Mouse (Mus musculus) embryonic facial prominence, embryonic 13.5 days (tissue): Measurements from ENCODE around the gene Rasa1. TPM values are rescaled to one million over a fixed set of nuclear protein-coding genes. Genes with fewer than 3 reads are reported as not detected.

Experiments
- ATAC-seq: fragments of 200-750 bp; cut with Nextera tagmentation; 2 replicates; pipeline ENCODE4 v1.8.0; 2017; ENCODE audit warnings: low read depth; ENCODE audit not compliant: insufficient number of reproducible peaks, insufficient read depth, low FRiP score, low TSS enrichment
- H3K27ac ChIP-seq: fragments of 300-500 bp; sonication (generic); 2 replicates; pipeline ENCODE4 v1.5.1; 2015; ENCODE audit warnings: moderate library complexity, mild to moderate bottlenecking, inconsistent platforms
- H3K27me3 ChIP-seq: fragments of 300-500 bp; sonication (generic); 2 replicates; pipeline ENCODE4 v1.6.1; 2015; ENCODE audit warnings: mild to moderate bottlenecking, inconsistent platforms
- H3K36me3 ChIP-seq: fragments of 300-500 bp; sonication (generic); 2 replicates; pipeline ENCODE4 v1.6.1; 2015; ENCODE audit warnings: mild to moderate bottlenecking, inconsistent platforms
- H3K4me1 ChIP-seq: fragments of 300-500 bp; sonication (generic); 2 replicates; pipeline ENCODE4 v1.6.1; 2015; ENCODE audit warnings: inconsistent platforms
- H3K4me2 ChIP-seq: fragments of 300-500 bp; sonication (generic); 2 replicates; pipeline ENCODE4 v1.6.1; 2015; ENCODE audit warnings: moderate library complexity, mild to moderate bottlenecking, inconsistent platforms
- H3K4me3 ChIP-seq: fragments of 300-500 bp; sonication (generic); 2 replicates; pipeline ENCODE4 v1.5.1; 2015; ENCODE audit warnings: mild to moderate bottlenecking, inconsistent platforms
- H3K9ac ChIP-seq: fragments of 300-500 bp; sonication (generic); 2 replicates; pipeline ENCODE4 v1.6.1; 2015; ENCODE audit warnings: mild to moderate bottlenecking, inconsistent platforms
- H3K9me3 ChIP-seq: fragments of 300-500 bp; sonication (generic); 2 replicates; pipeline ENCODE4 v1.6.1; 2016; ENCODE audit warnings: inconsistent platforms
- WGBS: fragments of 180-500 bp; shearing (Covaris S2); methylation state at CpG from one replicate; pipeline ENCODE4 v1.1.7; 2015; ENCODE audit warnings: mixed read lengths; 5-methylcytosine and 5-hydroxymethylcytosine counted together
- polyA plus RNA-seq: library from polyadenylated mRNA; unstranded; fragments of >200 nt; fragmentation: Nextera tagmentation; extraction: Ambion mirVana; gene quantifications from 2 replicates; pipeline ENCODE4 v1.2.1, GENCODE M21; 2015

Rasa1 gene
- polyA plus RNA-seq, 1 experiment from 2014 or later = 53.2 TPM

GRCm38 (mm10) chr13:85238760-85239159 is 50.2 kb downstream of the Rasa1 start:
- no peak for ATAC-seq
- H3K4me3 ChIP-seq = no peak overlapping the region
- H3K27me3 ChIP-seq = no peaks in the 10 kb centered on the region
- no peak overlapping the region for H3K4me2 ChIP-seq
- peaks cover 33% of the 10 kb centered on the region for H3K36me3 ChIP-seq
- H3K9me3 ChIP-seq = no peaks in the 10 kb centered on the region
- 85% methylated on average over 7 of the region's 7 CpGs for WGBS
- H3K4me1 ChIP-seq = no peaks in the 10 kb centered on the region
- H3K9ac ChIP-seq = no peak overlapping the region
- H3K27ac ChIP-seq = no peak overlapping the region

- H3K9me3 ChIP-seq = no peaks in the 10 kb centered on the region
- no peaks in the 10 kb centered on the region for H3K4me1 ChIP-seq
- H3K9ac ChIP-seq = no peak overlapping the region
- ATAC-seq = no peak
- WGBS = 73% methylated on average over 4 of the region's 4 CpGs
- H3K36me3 ChIP-seq = peaks cover 35% of the 10 kb centered on the region
- no peak overlapping the region for H3K4me3 ChIP-seq
- no peak overlapping the region for H3K27ac ChIP-seq
- no peak overlapping the region for H3K4me2 ChIP-seq
- no peaks in the 10 kb centered on the region for H3K27me3 ChIP-seq
Measured at GRCm38 (mm10) chr13:85218656-85219055, 70.3 kb downstream of the Rasa1 start.

DNA sequence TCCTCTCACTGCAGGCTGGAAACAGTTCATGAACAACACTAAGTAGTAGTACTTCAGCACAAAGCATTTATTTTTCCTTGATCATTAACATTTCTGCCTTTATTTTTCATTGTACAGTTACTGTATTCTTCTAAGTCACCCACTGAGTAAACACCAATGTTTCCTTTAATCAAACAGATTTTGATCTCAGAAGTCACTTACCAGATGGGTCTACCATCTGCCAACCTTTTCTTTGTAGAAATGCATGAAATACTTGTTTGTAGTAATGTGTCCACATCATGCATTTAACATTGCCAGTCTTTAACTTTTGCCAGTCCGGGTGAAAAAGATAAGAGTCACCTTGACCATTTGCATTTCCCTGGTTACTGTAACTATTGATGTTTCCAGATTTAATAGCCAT is 78.6 kb downstream of the Rasa1 start:
- no peak overlapping the region for H3K27ac ChIP-seq
- H3K36me3 ChIP-seq = peaks cover 27% of the 10 kb centered on the region
- ATAC-seq = no peak
- H3K9ac ChIP-seq = no peak overlapping the region
- H3K4me3 ChIP-seq = no peak overlapping the region
- H3K4me2 ChIP-seq = no peak overlapping the region
- WGBS = 74% methylated on average over 1 of the region's 1 CpGs
- H3K9me3 ChIP-seq = no peaks in the 10 kb centered on the region
- no peaks in the 10 kb centered on the region for H3K4me1 ChIP-seq
- H3K27me3 ChIP-seq = no peaks in the 10 kb centered on the region

DNA sequence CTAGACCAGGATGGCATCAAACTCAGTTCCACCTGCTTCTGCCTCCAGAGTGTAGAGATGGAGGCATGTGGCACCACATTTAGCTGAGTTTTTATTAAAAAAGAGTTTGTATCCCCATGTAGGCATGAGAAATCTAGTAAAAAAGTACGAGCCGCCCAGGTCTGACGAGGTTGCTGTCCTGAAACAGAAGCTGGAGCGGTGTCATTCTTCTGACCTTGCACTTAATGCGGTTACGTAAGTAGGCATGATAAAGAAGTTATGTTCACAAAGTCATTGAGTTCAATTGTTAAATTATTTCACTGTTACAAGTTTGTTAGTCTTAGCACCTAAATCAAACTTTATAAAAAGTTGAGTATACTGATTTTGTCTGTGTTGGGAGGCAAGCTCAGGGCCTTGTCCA is 80.3 kb downstream of the Rasa1 start:
- Histone ChIP-seq H3K4me2 (no peak overlapping the region), H3K4me3 (no peak overlapping the region), H3K9ac (no peak overlapping the region), H3K4me1 (no peaks in the 10 kb centered on the region), H3K27me3 (no peaks in the 10 kb centered on the region), H3K9me3 (no peaks in the 10 kb centered on the region), H3K27ac (no peak overlapping the region), H3K36me3 (peaks cover 35% of the 10 kb centered on the region)
- ATAC-seq = no peak
- WGBS = 96% methylated on average over 6 of the region's 6 CpGs

GRCm38 (mm10) chr13:85207493-85207892 is 81.4 kb downstream of the Rasa1 start:
- Histone ChIP-seq H3K4me1 (no peaks in the 10 kb centered on the region), H3K9ac (no peak overlapping the region), H3K9me3 (no peaks in the 10 kb centered on the region), H3K36me3 (peaks cover 36% of the 10 kb centered on the region), H3K27me3 (no peaks in the 10 kb centered on the region), H3K4me3 (no peak overlapping the region), H3K27ac (no peak overlapping the region), H3K4me2 (no peak overlapping the region)
- 68% methylated on average over 2 of the region's 2 CpGs for WGBS
- ATAC-seq = no peak

- no peak overlapping the region for H3K9ac ChIP-seq
- H3K4me2 ChIP-seq = no peak overlapping the region
- H3K27ac ChIP-seq = no peak overlapping the region
- H3K4me3 ChIP-seq = no peak overlapping the region
- peaks cover 8% of the 10 kb centered on the region for H3K4me1 ChIP-seq
- H3K27me3 ChIP-seq = no peaks in the 10 kb centered on the region
- WGBS = 97% methylated on average over 2 of the region's 2 CpGs
- ATAC-seq = no peak
- H3K36me3 ChIP-seq = peaks cover 28% of the 10 kb centered on the region
- H3K9me3 ChIP-seq = no peaks in the 10 kb centered on the region
Measured at GRCm38 (mm10) chr13:85191253-85191652, 97.7 kb downstream of the Rasa1 start.

DNA sequence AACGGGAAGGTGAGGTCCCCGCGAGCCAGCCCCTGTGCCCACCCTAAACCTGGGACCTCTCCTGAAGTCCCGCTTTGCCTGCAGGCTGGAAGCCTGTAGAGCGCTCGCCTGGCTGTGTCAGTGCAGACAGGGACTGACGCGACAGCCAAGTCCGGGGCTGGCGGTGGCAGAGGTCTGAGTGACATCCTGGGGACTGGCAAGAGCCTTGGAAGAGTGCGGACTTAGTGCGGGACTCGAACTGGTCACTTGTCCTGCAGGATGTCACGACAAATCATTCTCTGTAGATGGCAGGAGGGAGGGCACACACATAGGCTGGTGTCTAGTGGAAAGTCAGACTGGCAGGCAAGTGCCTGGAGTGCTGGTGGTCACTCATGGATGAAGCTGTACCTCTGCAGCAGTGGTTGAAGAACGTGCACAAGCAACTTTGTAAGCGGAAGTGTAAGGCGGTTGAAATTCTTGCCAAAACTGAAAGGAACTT is 99.2 kb downstream of the Rasa1 start:
- 1% methylated on average over 17 of the region's 17 CpGs for WGBS
- H3K27me3 ChIP-seq = no peaks in the 10 kb centered on the region
- peak; percentile 73 for ATAC-seq
- H3K36me3 ChIP-seq = peaks cover 28% of the 10 kb centered on the region
- peaks cover 8% of the 10 kb centered on the region for H3K4me1 ChIP-seq
- peak overlapping the region; percentile 92 for H3K9ac ChIP-seq
- H3K27ac ChIP-seq = peak overlapping the region; percentile 69
- peak overlapping the region; percentile 80 for H3K4me2 ChIP-seq
- H3K9me3 ChIP-seq = no peaks in the 10 kb centered on the region
- H3K4me3 ChIP-seq = peak overlapping the region; percentile 86

- WGBS = 2% methylated on average over 44 of the region's 44 CpGs
- H3K9ac ChIP-seq = peak within 1 kb of the TSS; percentile 92
- no peaks in the 10 kb centered on the region for H3K27me3 ChIP-seq
- peak within 1 kb of the TSS; percentile 86 for H3K4me3 ChIP-seq
- H3K27ac ChIP-seq = peak within 1 kb of the TSS; percentile 69
- peaks cover 8% of the 10 kb centered on the region for H3K4me1 ChIP-seq
- H3K36me3 ChIP-seq = peaks cover 25% of the 10 kb centered on the region
- H3K4me2 ChIP-seq = peak within 1 kb of the TSS; percentile 80
- peak; percentile 96 for ATAC-seq
- no peaks in the 10 kb centered on the region for H3K9me3 ChIP-seq
Measured at GRCm38 (mm10) chr13:85188903-85189643, 99.9 kb downstream of the Rasa1 start, which contains the start of gene Ccnh. Gene Ccnh, plus strand, starts transcription at chr13:85189408.

Other genes starting within 250 kb of the Rasa1 start
- gene Ccnh, start 99.7 kb downstream of the Rasa1 start, polyA plus RNA-seq = 88.5 and 95.8 TPM in 2 replicates